Mouse (Mus musculus) liver, embryonic 14.5 days (tissue): ENCODE measurements around the gene Asxl1. TPM values are rescaled to one million over a fixed set of nuclear protein-coding genes. Genes with fewer than 3 reads are reported as not detected.

Experiments
- ATAC-seq: fragments of 200-750 bp; cut with Nextera tagmentation; 2 replicates; pipeline ENCODE4 v1.8.0; 2017; ENCODE audit warnings: moderate number of reproducible peaks, mild to moderate bottlenecking, moderate library complexity; ENCODE audit not compliant: insufficient read depth
- DNase-seq, 3 experiments: peaks; one replicate each; pipeline ENCODE4 v3.0.0-alpha.2; 2012 to 2013; ENCODE audit warnings: low read depth in 3 of 3, low spot score in 3 of 3
- H3K27ac ChIP-seq: fragments of 300-500 bp; sonication (generic); 2 replicates; pipeline ENCODE4 v1.5.1; 2014; ENCODE audit warnings: moderate library complexity, mild to moderate bottlenecking, control low read depth, inconsistent platforms
- H3K27me3 ChIP-seq: fragments of 300-500 bp; sonication (generic); 2 replicates; pipeline ENCODE4 v1.6.1; 2014; ENCODE audit warnings: mild to moderate bottlenecking, low read length, moderate library complexity; ENCODE audit not compliant: control insufficient read depth, insufficient read depth
- H3K36me3 ChIP-seq: fragments of 300-500 bp; sonication (generic); replicated peaks from 2 replicates; pipeline ENCODE4 v1.6.1; 2014; ENCODE audit warnings: low read depth; ENCODE audit not compliant: control insufficient read depth, insufficient read depth
- H3K4me1 ChIP-seq, 2 experiments: fragments of 200-500 bp in 1 of 2; fragments of 300-500 bp in 1 of 2; sonication (generic) in 1 of 2; replicated peaks; 2 replicates each; pipeline ENCODE4 v1.6.1; 2012 to 2014; ENCODE audit warnings: antibody characterized with exemption in 1 of 2, inconsistent platforms in 1 of 2, low read length in 1 of 2; ENCODE audit not compliant: control insufficient read depth in 2 of 2, insufficient read depth in 2 of 2
- H3K4me2 ChIP-seq: fragments of 300-500 bp; sonication (generic); 2 replicates; pipeline ENCODE4 v1.6.1; 2014; ENCODE audit warnings: low read depth, mild to moderate bottlenecking, control low read depth, moderate library complexity
- H3K4me3 ChIP-seq, 2 experiments: fragments of 200-500 bp in 1 of 2; fragments of 300-500 bp in 1 of 2; sonication (generic) in 1 of 2; 2 replicates each; pipeline ENCODE4 v1.5.1; 2012 to 2014; ENCODE audit warnings: low read depth in 2 of 2, low read length in 2 of 2, mild to moderate bottlenecking in 2 of 2, control low read depth in 1 of 2, inconsistent platforms in 1 of 2, moderate library complexity in 1 of 2; ENCODE audit not compliant: insufficient read depth in 1 of 2
- H3K9ac ChIP-seq: fragments of 300-500 bp; sonication (generic); replicated peaks from 2 replicates; pipeline ENCODE4 v1.6.1; 2014; ENCODE audit warnings: mild to moderate bottlenecking, control low read depth, moderate library complexity
- H3K9me3 ChIP-seq: fragments of 300-500 bp; sonication (generic); 2 replicates; pipeline ENCODE4 v1.6.1; 2016; ENCODE audit warnings: low read length, mixed read lengths; ENCODE audit not compliant: control insufficient read depth
- CTCF ChIP-seq: IDR thresholded peaks from 2 replicates; pipeline ENCODE4 v1.5.1; 2016; ENCODE audit warnings: antibody characterized with exemption, low read depth, control low read depth
- EP300 ChIP-seq: IDR thresholded peaks from 2 replicates; pipeline ENCODE4 v1.6.1; 2016; ENCODE audit warnings: antibody characterized with exemption, low read depth
- WGBS: fragments of 180-500 bp; shearing (Covaris S2); extraction: QIAGEN DNeasy Blood & Tissue Kit; methylation state at CpG from one replicate; pipeline ENCODE4 v1.1.7; 2014; ENCODE audit not compliant: insufficient replicate concordance; 5-methylcytosine and 5-hydroxymethylcytosine counted together
- polyA plus RNA-seq, 2 experiments: library from polyadenylated mRNA; depleted of rRNA in 1 of 2; stranded (reverse) in 1 of 2; unstranded in 1 of 2; fragments of >200 nt; fragmentation: Nextera tagmentation in 1 of 2; extraction: Ambion mirVana in 1 of 2; gene quantifications; 2 replicates each; pipeline versions ENCODE4 v1.2.1 to v1.2.3; 2012 to 2014

The Asxl1 gene
- polyA plus RNA-seq, 2 experiments: 6.5 to 7.7 TPM

GRCm38 (mm10) chr2:153397790-153398515, 52.3 kb downstream of the Asxl1 start:
- no peaks in the 10 kb centered on the region; the same call in 1 of the 2 replicates for H3K9me3 ChIP-seq
- no peaks in the 10 kb centered on the region for H3K27me3 ChIP-seq
- H3K36me3 ChIP-seq: peaks cover 86% of the 10 kb centered on the region
- ATAC-seq (no peak), DNase-seq (no peak)
- TF ChIP-seq EP300: no peak
- TF ChIP-seq CTCF: no peak
- no peak overlapping the region for H3K27ac ChIP-seq
- 85% methylated on average over 11 of the region's 11 CpGs for WGBS
- H3K4me1 ChIP-seq: no peaks in the 10 kb centered on the region
- H3K4me2 ChIP-seq: no peak overlapping the region
- no peak overlapping the region for H3K4me3 ChIP-seq
- H3K9ac ChIP-seq: no peak overlapping the region

DNA sequence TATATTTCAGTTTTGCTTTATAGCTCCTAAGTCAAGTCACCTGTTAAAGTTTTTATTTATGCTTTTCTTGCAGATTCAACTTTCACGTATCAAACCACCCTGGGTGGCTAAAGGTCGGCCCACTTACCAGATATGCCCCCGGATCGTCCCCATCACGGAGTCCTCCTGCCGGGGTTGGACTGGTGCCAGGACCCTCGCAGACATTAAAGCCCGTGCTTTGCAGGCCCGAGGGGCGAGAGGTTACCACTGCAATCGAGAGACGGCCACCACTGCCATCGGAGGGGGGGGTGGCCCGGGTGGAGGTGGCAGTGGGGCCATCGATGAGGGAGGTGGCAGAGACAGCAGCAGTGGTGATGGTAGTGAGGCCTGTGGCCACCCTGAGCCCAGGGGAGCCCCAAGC, 53.5 kb downstream of the Asxl1 start:
- no peak for ATAC-seq
- TF ChIP-seq CTCF: no peak
- no peak for TF ChIP-seq EP300
- WGBS: 87% methylated on average over 15 of the region's 15 CpGs

GRCm38 (mm10) chr2:153404062-153404461, 58.4 kb downstream of the Asxl1 start:
- TF ChIP-seq EP300 (no peak), CTCF (no peak)
- Histone ChIP-seq H3K4me2 (no peak overlapping the region), H3K4me1 (peaks cover 0 to 10% of the 10 kb centered on the region in 2 experiments; a peak in 2 of 4 replicates), H3K9ac (no peak overlapping the region), H3K4me3 (no peak overlapping the region), H3K27me3 (no peaks in the 10 kb centered on the region), H3K9me3 (no peaks in the 10 kb centered on the region), H3K36me3 (peaks cover 29% of the 10 kb centered on the region), H3K27ac (no peak overlapping the region)
- 77% methylated on average over 3 of the region's 3 CpGs for WGBS
- DNase-seq: no peak
- ATAC-seq: no peak

More for the DNA sequence above, 53.5 kb downstream of the Asxl1 start:
- Histone ChIP-seq H3K4me3 (no peak overlapping the region), H3K9me3 (no peaks in the 10 kb centered on the region; the same call in 1 of the 2 replicates), H3K27me3 (no peaks in the 10 kb centered on the region), H3K27ac (no peak overlapping the region), H3K4me2 (no peak overlapping the region), H3K36me3 (peaks cover 74% of the 10 kb centered on the region), H3K4me1 (peaks cover 0 to 3% of the 10 kb centered on the region in 2 experiments; a peak in 2 of 4 replicates), H3K9ac (no peak overlapping the region)
- DNase-seq: no peak

- Histone ChIP-seq H3K36me3 (peaks cover 23% of the 10 kb centered on the region), H3K4me1 (peaks cover 0 to 10% of the 10 kb centered on the region in 2 experiments; a peak in 2 of 4 replicates), H3K9me3 (no peaks in the 10 kb centered on the region), H3K4me2 (no peak overlapping the region), H3K27ac (no peak overlapping the region), H3K4me3 (no peak overlapping the region), H3K27me3 (no peaks in the 10 kb centered on the region), H3K9ac (no peak overlapping the region)
- DNase-seq: no peak
- peak; percentile 19; the same call in 1 of the 2 replicates for ATAC-seq
- TF ChIP-seq EP300 (no peak), CTCF (no peak)
- 63% methylated on average over 3 of the region's 3 CpGs for WGBS
Measured at GRCm38 (mm10) chr2:153404882-153405281, 59.3 kb downstream of the Asxl1 start.

GRCm38 (mm10) chr2:153406882-153407281, 61.3 kb downstream of the Asxl1 start:
- H3K9me3 ChIP-seq: no peaks in the 10 kb centered on the region
- no peaks in the 10 kb centered on the region for H3K27me3 ChIP-seq
- WGBS: 71% methylated on average over 6 of the region's 6 CpGs
- H3K4me3 ChIP-seq: no peak overlapping the region
- H3K4me1 ChIP-seq: peaks cover 0 to 10% of the 10 kb centered on the region in 2 experiments; a peak in 2 of 4 replicates
- peaks cover 9% of the 10 kb centered on the region for H3K36me3 ChIP-seq
- DNase-seq (no peak), ATAC-seq (no peak)
- H3K27ac ChIP-seq: no peak overlapping the region
- H3K4me2 ChIP-seq: no peak overlapping the region
- TF ChIP-seq EP300: no peak
- no peak for TF ChIP-seq CTCF
- no peak overlapping the region for H3K9ac ChIP-seq
